Mouse (Mus musculus): ENCODE results near the gene Wdr62.
"Not testable (repeated sequence)": the region's sequence is repeated elsewhere in the genome, so short reads cannot be mapped to it uniquely, and the experiment has no call there.

Gene Wdr62

DNA sequence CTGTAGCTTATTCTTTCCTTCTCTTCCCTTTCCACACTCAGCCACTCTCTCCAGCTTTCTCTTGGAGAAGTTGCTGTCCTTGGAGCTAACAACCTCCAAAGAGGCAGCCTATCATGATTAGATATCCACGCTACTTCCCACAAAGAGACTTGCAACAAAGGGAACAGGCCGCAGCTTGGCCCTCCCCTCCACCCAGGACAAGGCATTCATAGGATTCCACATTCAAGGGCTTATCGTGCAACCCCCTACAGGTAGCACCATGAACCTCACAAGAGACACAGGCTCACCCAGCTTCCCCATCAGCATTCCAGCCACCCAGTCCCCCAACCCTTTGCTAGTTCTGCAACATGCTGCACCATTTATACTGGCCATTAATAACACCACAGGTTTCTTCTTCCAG, 13.4 kb downstream of the Wdr62 start:
- in situ Hi-C loops (cut with MboI, MseI) = no loop called here

- in situ Hi-C loops (cut with MboI, MseI) = no loop called here
Measured at GRCm38 (mm10) chr7:30265935-30266334, 14.3 kb downstream of the Wdr62 start.

DNA sequence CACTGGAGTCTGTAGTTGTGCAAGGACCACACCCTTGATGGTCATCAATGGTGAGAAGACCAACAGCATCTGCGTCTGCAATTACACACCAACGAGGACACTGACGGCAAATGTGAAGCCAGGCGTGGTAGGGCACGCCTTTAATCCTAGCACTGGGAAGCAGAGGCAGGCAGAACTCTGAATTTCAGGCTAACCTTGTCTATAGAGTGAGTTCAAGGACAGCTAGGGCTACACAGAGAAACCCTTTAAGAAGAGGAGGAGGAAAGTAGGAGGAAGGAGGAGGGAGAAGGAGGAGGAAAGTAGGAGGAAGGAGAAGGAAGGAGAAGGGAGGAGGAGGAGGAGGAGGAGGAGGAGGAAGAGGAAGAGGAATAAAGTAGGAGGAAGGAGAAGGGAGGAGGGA, 14.7 kb downstream of the Wdr62 start:
- in situ Hi-C loops (cut with MboI, MseI) = no loop called here

- in situ Hi-C loops (cut with MboI, MseI) = no loop called here
Measured at GRCm38 (mm10) chr7:30265041-30265440, 15.2 kb downstream of the Wdr62 start.

- in situ Hi-C loops (cut with MboI, MseI) = no loop called here
Measured at GRCm38 (mm10) chr7:30251956-30252954, 28.0 kb downstream of the Wdr62 start.

DNA sequence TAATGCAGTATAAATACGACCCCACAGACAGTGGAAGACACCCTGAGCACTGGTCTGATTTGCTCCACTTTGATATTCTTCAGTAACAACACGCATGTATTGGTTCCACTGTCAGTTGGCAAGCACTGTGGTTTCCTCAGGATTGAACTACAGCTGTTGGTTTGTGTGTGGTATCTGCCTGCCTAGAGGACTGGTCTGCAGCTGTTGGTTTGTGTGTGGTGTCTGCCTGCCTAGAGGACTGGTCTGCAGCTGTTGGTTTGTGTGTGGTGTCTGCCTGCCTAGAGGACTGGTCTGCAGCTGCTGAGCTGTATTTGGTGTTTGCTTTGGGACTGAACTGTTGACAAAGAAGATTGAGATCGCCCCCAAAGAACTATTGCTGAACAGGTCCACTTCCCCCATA, 42.8 kb downstream of the Wdr62 start:
- in situ Hi-C loops (cut with MboI, MseI) = not testable (repeated sequence)

DNA sequence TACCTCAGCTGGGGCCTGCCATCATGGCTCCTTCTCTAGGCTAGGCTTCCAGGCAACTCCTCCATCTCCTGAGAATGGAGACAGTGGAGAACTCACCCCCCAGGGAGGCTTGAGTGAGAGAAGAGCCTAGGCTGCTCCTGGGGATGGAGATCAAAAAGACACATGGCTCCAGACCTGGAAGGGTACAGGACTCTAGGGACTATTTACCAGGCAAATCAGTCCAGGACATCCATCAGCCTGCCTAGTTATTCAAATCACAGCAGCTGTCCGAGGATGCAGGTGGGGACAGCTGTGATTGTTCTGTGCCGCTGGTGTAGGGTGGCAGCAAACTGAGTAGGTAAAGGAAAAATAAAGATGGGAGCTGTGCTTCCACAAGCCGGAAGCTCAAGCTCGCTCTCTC, 44.6 kb downstream of the Wdr62 start, which contains the start of gene Ovol3:
Gene Ovol3, minus strand, starts transcription at position 101 of the 400 bp plus-strand sequence.
- in situ Hi-C loops (cut with MboI, MseI) = no loop called here

DNA sequence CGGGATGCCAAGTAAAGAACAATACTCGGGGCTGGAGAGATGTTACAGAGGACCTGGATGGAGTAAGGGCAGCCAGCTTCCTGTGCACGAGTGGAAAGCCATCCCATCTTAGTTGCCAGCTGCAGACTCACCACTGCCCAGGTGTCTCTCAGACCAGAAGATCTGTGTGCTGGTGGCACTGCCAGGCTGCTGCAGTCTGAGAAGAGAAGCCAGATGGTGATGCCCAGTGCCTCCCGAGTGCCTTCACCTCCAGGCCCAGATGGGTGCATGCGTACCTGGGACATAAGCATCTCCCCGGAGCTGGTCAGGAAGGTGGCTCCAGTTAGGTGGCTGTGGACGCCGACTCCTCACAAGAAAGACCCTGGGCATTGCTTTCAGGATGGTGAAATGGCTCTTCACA, 45.1 kb downstream of the Wdr62 start:
- in situ Hi-C loops (cut with MboI, MseI) = no loop called here

DNA sequence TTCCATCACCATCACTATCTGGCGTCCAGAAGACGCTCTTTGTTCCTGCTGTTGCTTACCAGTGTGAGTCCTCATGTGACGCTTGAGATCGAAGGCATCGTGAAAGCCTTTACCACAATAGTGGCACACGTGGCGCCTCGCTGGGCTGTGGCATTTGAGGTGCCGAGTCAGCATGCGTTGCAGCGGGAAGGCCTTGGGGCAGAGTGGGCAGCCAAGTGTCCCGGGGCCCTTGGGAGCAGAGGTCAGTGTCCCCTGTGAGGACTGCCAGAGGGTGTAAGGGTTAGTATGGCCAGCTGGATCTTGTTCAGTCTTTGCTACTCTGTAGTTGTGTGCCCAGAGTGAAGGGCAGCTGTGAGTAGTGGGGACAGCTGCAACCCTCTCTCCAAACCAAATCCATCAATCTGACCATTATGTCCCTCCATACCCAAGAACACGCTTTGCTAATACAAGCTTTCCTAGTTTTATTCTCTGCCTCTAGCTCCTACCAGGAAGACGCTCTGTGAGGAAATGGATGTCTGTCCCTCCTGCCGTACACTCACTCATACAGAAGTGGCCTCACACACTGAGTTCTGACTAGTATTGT, 45.9 kb downstream of the Wdr62 start:
- in situ Hi-C loops (cut with MboI, MseI) = no loop called here

- in situ Hi-C loops (cut with MboI, MseI) = no loop called here
Measured at GRCm38 (mm10) chr7:30233387-30233786, 46.8 kb downstream of the Wdr62 start.

DNA sequence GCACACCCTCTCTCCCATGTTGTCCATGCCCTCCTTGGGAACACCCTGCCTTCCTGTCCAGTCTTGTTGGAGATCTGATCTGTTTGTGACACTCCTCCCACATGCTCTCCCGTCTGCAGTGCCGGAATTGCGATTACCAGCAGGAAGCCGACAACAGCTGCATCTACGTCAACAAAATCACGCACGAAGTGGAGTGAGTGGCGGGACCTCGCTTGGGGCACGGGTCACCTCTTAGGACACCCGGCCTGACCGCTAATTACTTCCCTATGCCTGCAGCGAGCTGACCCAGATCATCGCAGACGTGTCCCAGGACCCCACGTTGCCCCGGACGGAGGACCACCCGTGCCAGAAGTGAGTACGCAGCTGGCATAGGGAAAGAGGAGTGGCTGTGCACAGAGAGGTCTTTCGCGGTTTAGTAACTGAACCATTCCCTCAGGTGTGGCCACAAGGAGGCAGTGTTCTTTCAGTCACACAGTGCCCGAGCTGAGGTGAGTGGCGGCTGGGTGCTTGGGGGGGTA, 47.5 kb downstream of the Wdr62 start:
- in situ Hi-C loops (cut with MboI, MseI) = no loop called here

GRCm38 (mm10) chr7:30231669-30232454, 48.4 kb downstream of the Wdr62 start, which contains the start of the genes Polr2i and Tbcb:
Polr2i (plus strand) TSS chr7:30231948.
Tbcb (minus strand) TSS chr7:30232272.
- in situ Hi-C loops (cut with MboI, MseI) = no loop called here

- in situ Hi-C loops (cut with MboI, MseI) = no loop called here
Measured at GRCm38 (mm10) chr7:30231328-30231668, 48.9 kb downstream of the Wdr62 start.

DNA sequence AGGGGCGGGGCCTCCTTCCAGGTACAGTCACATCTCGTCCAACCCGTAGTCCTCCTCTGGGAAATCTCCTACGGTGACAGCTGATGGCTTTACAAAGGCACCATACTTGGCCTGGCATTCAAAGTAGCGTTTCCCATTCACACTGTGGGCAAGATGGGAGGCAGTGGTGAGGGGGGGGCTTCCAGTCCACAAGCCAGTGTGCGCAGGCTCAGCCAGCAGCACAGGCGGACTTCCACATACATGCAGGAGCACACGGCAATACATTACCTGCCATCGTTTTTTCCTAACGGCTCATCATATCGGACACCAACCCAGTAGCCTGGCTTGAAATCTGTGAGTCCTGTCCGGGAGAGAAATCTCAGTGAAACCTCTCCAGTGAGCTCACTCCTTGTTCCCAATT, 56.0 kb downstream of the Wdr62 start:
- in situ Hi-C loops (cut with MboI, MseI) = no loop called here

- in situ Hi-C loops (cut with MboI, MseI) = no loop called here
Measured at GRCm38 (mm10) chr7:30222205-30222604, 58.0 kb downstream of the Wdr62 start.

- in situ Hi-C loops (cut with MboI, MseI) = no loop called here
Measured at GRCm38 (mm10) chr7:30221433-30221832, 58.8 kb downstream of the Wdr62 start.

DNA sequence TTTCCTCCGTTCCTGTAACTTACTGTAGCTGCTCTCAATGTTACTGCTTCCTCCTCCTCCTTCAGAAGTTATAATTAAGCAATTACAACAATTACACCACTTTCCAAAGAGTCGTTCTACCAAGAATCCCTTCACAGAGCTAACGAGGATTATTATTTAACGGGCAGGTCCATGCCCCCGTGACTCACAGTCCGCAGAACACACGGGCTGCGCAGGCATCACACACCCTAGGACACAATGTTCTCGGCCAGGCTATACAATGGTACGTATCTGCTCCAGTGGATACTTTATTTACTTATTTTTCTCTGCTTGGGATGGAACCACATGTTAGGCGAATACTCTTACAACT, 60.2 kb downstream of the Wdr62 start:
- in situ Hi-C loops (cut with MboI, MseI) = no loop called here

GRCm38 (mm10) chr7:30219293-30220007, 60.8 kb downstream of the Wdr62 start:
- in situ Hi-C loops (cut with MboI, MseI) = no loop called here

GRCm38 (mm10) chr7:30217277-30217676, 62.9 kb downstream of the Wdr62 start:
- in situ Hi-C loops (cut with MboI, MseI) = no loop called here

- in situ Hi-C loops (cut with MboI, MseI) = no loop called here
Measured at GRCm38 (mm10) chr7:30216723-30217151, 63.5 kb downstream of the Wdr62 start.

DNA sequence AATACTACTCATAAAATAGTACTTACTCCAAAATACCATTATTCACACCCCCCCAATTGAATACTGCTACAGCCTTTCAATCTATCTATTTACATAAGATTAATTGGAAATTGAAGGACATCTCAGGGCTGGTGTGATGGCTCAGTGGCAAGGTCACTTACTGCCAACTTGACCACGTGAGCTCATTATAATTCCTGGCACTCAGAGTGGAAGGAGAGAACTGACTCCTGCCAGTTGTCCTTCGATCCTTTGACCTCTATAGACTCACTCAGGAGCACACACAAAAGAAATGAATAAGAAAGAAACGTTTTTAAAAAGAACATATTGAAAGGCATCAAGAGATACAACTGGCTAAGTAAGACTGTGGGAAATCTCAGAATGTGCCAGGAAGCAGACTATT, 64.3 kb downstream of the Wdr62 start:
- in situ Hi-C loops (cut with MboI, MseI) = no loop called here

Data from T-helper 2 cell (primary cell).